Mouse (Mus musculus) cerebellum, adult 2 months (tissue): ENCODE data around the gene Wdr24.

Source experiments
- CTCF ChIP-seq: fragments of 200-500 bp; IDR thresholded peaks from 2 replicates; pipeline ENCODE4 v1.5.1; 2011; ENCODE audit warnings: low read depth, mild to moderate bottlenecking, control low read depth, low read length, moderate library complexity, borderline replicate concordance; ENCODE audit not compliant: insufficient read depth
- POLR2A ChIP-seq: fragments of 200-500 bp; IDR thresholded peaks from 2 replicates; pipeline ENCODE4 v1.6.1; 2011; ENCODE audit warnings: low read length, control low read depth, borderline replicate concordance; ENCODE audit not compliant: insufficient read depth

DNA sequence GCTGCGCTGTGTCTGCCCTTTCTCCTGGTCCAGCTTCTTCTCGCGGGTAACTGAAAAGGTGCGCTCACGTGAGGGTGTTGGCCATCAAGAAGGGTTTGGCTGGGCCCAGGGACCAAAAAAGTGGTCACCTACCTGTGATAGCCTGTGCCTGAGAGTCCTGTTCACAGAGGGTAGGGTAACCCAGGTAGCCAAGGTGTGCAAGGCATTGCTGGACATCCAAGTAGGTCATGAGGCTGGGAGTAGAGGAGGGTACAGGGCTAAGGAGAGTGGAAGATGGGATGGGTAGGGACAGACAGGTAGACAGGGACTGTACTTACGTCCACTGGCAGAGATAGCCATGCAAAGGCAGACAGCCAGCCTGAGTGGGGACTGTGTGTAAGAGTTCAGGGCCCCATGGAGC lies 17.1 kb downstream of the Wdr24 start:
- TF ChIP-seq CTCF: no peak
- no peak for TF ChIP-seq POLR2A
